Mouse (Mus musculus): Measurements from ENCODE around the gene Crebbp.
A peak's percentile ranks its signal among the peaks of the same experiment; 100 is the strongest.
"Not testable (repeated sequence)": the region's sequence is repeated elsewhere in the genome, so short reads cannot be mapped to it uniquely, and the experiment has no call there.

Gene Crebbp

DNA sequence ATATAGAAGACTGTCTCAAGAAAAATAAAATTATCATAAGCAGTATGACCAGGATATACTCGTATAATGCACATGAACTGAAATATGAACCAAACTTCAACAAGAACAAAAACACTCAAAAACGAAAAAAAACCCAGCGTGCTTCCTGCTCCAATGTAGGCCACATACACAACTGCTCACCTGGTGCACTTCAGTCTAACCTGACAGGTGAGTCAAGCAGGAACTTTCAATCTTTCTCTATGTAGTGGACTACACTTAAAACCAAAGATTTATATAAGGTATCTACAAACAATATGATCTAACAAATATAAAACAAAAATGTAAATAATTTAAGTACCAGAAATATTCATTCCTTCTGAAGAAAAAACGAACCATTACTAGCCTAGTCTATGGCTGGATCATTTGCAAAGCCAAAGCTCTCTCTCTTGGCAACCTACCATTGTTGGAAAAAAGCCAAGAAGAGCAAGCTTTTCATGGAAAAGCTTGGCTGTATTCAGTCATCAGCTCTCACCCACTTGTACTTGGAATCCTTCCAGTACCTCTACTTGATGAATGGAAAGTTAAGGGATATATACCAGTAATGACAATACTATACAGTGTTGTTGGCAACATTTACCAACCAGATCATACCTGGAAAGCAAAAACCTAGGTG, 53.4 kb downstream of the Crebbp start:
- DNase-seq (ENCODE audit: low spot score in 2 of 2), result no peak

- no peak for DNase-seq (ENCODE audit: low spot score in 2 of 2)
Observed at GRCm38 (mm10) chr16:4153121-4153520, 60.7 kb downstream of the Crebbp start.

GRCm38 (mm10) chr16:4138541-4138940, 75.3 kb downstream of the Crebbp start:
- no peak for DNase-seq (ENCODE audit: low spot score in 2 of 2)

DNA sequence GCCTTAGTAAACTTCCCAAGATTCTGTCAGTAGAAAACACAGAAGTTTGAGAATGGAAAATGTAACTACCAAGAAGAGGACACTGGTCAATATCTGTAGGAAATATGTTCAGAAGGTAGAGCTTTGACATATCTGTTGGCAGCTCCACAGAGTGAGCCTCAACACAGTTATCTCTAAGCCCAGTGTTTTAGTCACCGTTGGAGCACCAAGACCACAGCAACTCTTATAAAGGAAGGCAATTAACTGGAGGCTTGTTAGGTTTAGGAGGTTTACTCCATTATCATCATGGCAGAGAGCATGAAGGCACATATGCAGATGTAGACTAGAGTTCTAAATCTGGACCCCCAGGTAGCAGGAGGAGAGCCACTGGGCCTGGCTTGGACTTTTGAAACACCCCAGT, 80.0 kb downstream of the Crebbp start:
- DNase-seq (ENCODE audit: low spot score in 2 of 2), result no peak

- no peak for DNase-seq (ENCODE audit: low spot score in 2 of 2)
Observed at GRCm38 (mm10) chr16:4128894-4129293, 84.9 kb downstream of the Crebbp start.

DNA sequence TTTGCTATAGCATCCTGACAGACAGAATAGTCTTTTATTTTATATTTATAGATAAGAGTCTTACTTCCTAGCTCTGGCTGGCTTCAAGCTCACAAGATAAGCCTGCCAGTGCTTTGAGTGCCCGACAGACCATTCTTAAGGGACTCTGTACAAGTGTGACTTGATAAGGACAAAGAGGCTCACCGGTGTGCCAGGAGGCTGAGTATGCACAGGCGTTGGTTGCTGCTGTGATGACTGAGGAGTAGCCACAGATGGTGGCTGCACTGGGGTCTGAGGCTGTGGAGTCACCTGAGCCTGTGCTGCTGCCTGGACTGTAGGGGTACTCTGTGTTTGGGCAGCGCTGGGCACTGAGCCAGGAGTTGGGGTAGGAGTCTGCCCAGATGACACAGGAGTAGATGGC, 96.7 kb downstream of the Crebbp start:
- no peak for DNase-seq (ENCODE audit: low spot score in 2 of 2)

DNA sequence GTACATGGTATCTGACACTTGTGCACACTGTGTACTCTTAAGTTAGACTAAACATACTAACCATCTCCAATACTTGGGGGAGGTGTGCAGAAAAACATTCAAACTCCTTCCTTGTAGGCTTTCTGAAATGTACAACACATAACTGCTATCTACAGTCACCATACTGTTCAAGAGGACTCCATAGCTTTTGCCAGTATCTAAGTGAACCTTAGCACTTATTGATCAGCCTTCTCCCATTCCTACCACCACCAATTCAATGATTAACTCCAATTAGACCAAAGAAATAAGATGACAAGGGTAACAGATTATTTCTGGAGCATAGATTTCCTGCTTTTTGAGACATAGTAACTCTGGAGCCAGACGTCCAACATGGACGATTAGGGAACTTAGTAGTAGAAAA, 113.4 kb downstream of the Crebbp start:
- DNase-seq (ENCODE audit: low spot score in 2 of 2), result no peak

DNA sequence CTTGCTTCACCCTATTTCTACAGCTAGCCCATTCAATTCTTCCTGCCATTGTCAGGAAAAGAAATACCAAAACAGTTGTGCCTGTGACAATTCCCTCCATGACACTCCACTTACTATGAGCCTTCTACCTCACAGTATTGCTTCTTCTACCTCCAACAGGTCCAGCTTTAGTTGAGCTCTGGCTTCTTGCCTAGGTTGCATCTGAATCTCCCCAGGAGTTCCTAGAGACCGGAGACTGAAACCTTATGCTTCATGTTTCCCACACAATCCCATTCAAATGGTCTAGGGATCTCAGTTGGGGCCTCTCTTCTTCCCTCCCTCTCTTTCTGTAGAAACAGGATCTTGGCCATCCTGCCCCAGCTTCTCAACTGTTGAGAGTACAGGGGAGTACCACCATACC, 116.3 kb downstream of the Crebbp start:
- DNase-seq (ENCODE audit: low spot score in 2 of 2), result no peak

- no peak for DNase-seq (ENCODE audit: low spot score in 2 of 2)
Observed at GRCm38 (mm10) chr16:4096898-4097297, 116.9 kb downstream of the Crebbp start.

DNA sequence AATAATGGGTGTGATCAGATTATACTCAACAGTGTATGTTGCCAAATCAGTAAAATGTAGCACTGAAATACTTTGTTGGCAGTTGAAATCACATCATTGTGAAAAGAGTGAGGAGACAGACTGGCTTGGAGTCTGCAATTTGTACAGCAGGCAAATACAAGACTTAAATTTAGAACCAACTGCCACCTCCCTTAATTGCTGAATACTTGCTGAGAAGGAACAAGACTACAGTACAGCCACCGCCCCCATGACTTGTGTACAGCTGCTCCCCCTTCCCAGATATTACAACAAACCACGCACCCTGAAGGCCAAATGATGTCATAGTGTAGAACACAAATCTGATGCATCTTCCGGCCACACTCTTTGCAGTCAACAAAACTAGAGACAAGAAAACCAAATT, 117.7 kb downstream of the Crebbp start:
- DNase-seq (ENCODE audit: low spot score in 2 of 2), result no peak

GRCm38 (mm10) chr16:4087214-4087913, 126.4 kb downstream of the Crebbp start:
- DNase-seq (ENCODE audit: low spot score in 2 of 2), result no peak

DNA sequence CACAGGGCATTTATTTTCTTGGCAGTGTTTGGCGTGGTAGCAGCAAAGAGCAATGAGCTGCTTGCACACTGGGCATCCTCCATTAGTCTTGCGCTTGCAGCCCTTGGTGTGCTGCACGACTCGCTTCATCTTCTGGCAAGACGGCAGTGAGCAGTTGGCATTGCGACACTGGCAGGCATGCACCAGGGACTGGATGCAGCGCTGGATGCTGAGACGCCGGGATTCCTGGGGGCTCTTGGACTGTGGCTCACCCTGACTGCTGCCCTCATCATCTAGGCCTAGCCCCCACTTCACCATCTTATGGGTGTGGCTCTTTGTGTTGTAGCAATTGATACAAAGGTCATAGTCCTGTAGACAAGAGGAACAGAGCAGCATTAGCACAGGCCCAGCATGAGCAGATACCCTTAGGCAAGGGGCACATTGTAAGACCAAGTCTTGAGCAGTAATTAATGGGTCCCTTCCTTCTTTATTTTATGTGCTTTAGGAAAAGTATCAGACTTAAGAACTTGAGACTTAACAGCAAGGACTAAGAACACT, 127.9 kb downstream of the Crebbp start:
- DNase-seq (ENCODE audit: low spot score in 2 of 2), result no peak

- DNase-seq (ENCODE audit: low spot score in 2 of 2), result no peak
Observed at GRCm38 (mm10) chr16:4085051-4085450, 128.7 kb downstream of the Crebbp start.

GRCm38 (mm10) chr16:4080419-4080818, 133.4 kb downstream of the Crebbp start:
- DNase-seq (ENCODE audit: low spot score in 2 of 2), result not testable (repeated sequence)

DNA sequence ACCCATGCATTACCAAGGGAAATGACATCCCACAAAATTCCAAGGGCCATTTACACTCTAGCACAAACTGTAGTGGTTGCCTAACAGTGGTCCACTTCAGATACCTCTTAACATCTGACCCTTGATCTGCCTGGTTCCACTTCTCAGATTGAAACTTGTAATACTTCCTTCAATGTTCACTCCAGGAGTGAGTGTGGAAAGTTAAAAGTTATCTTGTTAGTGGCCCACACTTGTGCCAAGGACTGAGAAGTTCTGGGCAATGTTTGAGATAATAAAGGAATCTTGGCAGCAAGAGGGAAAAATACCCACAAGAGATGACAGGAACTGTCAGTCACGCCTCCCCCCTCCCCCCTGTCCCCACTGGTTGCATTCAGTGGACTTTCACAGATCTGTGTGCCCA, 134.1 kb downstream of the Crebbp start:
- DNase-seq (ENCODE audit: low spot score in 2 of 2), result no peak

DNA sequence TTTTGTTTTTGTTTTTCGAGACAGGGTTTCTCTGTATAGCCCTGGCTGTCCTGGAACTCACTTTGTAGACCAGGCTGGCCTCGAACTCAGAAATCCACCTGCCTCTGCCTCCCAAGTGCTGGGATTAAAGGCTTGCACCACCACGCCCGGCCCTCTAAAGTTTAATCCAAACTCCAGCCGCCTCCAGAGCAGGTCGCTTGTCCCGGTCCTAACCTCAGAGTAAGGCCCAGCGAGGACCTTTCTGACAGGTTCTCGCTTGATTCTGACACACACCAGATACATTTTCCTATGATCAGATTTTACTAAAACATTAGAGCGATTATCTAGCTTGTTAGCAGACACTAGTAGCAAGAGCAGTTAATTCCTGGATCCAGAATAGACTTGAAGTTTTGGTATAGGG, 135.5 kb downstream of the Crebbp start:
- not testable (repeated sequence) for DNase-seq (ENCODE audit: low spot score in 2 of 2)

- peak; percentile 91 to 96 for DNase-seq (ENCODE audit: low spot score in 2 of 2)
Observed at GRCm38 (mm10) chr16:4077384-4078061, 136.3 kb downstream of the Crebbp start, which contains the start of gene Trap1. Gene Trap1 (minus strand): TSS chr16:4077827.

DNA sequence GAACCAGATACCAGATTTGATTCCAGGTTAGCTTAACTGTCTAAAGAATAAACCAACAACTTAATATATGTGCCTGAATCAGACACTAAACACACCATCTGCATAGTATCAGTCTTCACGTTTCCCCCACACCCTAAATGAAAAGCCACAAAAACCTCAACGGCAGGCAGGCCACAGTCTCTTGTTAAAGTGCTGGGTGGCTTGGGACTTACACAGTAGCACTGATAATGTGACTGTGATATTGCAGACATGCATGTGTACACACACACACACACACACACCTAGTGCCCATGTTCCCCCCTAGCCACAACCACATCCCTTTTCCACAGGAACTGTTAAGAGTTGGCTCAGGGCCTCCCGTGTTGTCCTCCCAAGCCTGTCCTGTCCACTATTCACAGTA, 139.0 kb downstream of the Crebbp start:
- DNase-seq (ENCODE audit: low spot score in 2 of 2), result no peak

DNA sequence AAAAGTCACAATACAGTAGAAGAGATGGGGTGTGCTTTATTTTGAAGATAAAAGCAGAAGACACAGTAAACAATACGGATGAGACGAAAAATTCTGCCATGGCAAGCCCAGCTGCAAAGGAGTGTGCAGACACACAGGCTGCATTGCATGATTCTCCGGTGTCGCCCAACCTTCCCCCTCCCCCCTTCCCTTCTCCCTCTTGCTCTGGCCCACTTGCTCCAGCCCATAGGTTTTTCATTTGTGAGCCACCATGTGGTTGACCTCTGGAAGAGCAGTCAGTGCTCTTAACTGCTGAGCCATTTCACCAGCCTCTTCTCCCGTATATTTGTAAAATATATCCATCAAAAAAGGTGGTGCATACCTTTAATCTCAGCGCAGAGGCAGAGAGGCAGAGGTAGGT, 139.5 kb downstream of the Crebbp start:
- DNase-seq (ENCODE audit: low spot score in 2 of 2), result no peak

- peak in 1 of 2 experiments; percentile 42 for DNase-seq (ENCODE audit: low spot score in 2 of 2)
Observed at GRCm38 (mm10) chr16:4068588-4068987, 145.2 kb downstream of the Crebbp start.

DNA sequence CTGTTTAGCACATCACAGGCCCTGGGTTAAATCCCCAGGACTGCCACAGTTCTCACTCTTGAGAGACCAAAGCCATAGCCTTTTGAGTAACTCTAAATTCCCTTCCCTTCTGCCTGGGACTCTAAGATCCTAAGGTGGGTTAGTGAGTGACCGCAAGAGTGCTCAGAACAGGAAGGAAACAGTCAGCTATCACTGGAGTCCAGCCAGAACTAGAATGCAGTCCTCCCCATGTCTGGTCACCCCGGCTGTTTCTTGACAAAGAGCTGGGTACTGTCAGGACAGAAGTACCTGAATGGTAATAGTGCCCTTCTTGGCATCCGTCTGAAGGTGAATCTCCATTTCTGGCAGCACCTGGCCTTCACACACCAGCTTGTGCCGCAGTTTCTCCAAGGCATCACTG, 148.9 kb downstream of the Crebbp start:
- DNase-seq (ENCODE audit: low spot score in 2 of 2), result no peak

- no peak for DNase-seq (ENCODE audit: low spot score in 2 of 2)
Observed at GRCm38 (mm10) chr16:4053811-4054210, 160.0 kb downstream of the Crebbp start.

DNA sequence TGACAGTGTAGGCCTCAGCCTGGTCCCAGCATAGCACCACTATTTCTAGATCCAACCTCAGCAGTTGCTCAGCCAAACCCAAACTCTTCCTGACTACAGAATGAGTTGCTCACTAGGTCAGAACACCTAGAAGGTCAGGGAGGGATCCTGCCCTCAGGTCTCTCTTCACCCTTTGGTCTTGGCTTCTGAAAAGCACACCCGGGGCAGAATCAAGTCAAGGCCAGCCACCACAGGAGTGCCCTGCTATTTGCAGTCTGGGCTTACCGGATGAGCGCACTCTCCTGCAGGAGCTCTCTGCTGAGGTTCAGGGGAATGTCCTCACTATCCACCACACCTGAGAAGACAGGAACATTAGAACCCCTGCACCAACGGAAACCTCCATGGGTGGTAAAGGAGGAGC, 161.2 kb downstream of the Crebbp start:
- no peak for DNase-seq (ENCODE audit: low spot score in 2 of 2)

Data from frontal cortex, postnatal 14 days (tissue).